Mouse (Mus musculus) ES-CJ7 (cell line): Measurements from ENCODE around the gene Srrm4.
A peak's percentile ranks its signal among the peaks of the same experiment; 100 is the strongest.

Source experiments
- DNase-seq: peaks from one replicate; pipeline ENCODE4 v3.0.0; 2011; ENCODE audit warnings: low read depth, low spot score

Srrm4 gene

DNA sequence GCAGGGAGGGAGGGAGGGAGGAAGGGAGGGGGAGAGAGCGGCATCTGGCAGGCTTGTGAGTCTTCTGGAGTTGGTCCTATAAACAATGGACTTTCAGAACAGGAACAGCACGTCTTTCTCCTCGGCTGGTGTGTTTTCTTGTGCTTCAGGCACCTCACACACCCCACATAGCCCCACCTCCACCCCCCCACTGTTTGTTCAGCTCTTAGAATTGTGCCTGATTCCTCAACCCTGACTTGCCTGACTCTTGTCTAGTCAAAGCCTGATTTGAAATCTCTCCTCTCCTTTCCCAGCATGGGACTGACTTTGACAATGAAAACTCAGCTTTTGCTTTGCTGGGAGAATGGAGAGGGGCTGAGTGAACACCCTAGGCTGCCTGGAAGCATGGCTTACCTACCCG, 184.3 kb downstream of the Srrm4 start:
- DNase-seq, result peak; percentile 52

DNA sequence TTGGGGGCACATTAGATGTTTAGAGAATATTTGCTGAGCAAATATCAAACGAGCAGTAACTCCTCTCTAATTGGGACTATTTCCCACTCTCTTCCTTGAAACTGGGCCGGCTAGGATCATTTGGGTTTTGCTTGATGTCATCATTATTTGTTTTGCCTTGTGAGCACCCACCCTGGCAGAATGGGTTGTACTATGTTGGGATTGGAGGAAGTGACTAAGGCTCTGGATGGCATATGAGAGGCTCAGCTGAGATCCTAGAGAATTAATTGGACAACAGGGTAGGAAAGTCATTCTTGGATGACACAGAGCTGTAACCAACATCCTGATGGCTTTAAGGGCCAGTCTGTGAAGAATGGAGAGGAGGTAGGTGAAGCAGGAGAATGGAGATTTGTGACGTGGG, 185.1 kb downstream of the Srrm4 start:
- no peak for DNase-seq

DNA sequence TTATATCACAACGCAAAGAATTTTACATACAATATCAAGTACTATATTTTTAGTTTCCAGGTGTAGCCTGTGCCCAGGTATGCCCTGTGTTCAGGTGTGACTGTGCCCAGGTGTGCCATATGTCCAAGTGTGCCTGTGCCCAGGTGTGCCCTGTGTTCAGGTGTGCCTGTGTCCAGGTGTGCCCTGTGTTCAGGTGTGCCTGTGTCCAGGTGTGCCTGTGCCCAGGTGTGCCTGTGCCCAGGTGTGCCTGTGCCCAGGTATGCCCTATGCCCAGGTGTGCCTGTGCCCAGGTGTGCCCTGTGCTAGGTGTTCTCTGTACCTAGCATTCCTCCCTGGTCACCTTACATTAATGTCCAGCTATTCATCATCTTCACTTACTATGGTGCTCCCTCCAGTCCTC, 185.7 kb downstream of the Srrm4 start:
- DNase-seq, result no peak

DNA sequence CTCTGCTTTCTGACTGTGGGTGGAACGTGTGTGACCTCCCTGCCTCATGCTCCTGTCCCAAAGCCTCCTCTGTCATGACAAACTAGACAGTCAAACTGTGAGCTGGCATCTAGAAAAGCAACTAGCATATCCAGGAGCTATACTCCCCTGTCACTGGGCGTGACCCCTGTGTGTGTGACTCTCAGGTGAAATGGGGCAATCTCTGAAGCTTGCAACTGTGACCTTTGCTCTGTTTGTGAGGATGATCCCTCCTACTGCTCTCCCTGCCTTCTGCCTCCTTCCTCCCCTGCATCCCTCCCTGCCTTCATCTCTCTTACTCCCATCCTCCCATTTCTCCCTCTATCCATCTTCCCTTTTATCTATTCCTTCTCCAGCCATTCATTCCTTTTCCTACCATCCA, 187.6 kb downstream of the Srrm4 start:
- no peak for DNase-seq

DNA sequence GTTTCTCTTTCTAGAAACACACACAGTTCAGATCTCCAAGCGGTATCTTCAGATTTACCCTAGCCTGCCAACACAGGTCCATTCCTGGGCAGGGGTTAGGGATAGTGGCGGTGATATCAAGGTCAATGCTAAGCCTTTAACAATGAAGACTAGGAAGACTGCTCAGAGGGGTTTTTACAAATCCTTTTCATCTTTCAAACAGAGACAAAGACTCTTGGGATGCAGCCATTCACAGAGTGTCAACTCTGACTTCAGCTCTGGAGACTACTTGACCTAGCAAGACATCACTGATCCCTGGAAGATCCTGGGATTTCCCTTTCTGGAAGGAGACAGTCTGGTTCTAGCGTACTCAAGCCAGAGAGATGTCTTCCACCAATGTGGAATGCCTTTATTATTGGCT, 190.8 kb downstream of the Srrm4 start:
- DNase-seq, result peak; percentile 57

DNA sequence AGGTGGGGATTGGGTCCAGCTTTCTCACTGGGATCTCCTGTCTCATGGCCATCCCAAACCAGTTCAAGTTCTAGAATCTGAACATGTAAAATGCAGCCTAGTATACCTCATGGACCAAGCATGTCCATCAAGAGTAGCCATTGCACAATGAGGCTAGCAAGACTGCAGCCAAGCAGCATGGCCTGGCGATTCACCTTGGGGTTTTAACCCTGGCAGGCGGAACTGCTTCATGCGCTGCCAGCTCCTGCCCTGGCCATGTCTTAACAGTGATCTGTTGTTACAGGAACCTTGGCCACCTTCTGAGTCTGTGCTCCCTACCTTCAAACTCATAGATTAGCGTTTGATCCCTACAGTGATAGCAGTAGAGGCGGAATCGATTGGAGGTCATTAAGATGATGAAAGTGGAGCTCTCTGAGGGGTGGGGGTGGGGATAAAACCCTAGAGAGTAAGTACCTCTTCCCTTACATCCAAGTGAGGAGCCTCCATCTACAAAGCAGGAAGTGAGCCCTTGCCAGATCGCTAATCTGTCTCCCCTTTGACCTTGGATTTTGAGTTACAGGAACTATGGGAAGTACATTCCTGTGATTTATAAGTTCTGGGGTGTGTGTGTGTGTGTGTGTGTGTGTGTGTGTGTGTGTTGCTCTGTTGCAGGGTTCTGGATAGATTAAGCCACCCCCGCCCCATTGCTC, 191.4 kb downstream of the Srrm4 start:
- DNase-seq, result peak; percentile 65

DNA sequence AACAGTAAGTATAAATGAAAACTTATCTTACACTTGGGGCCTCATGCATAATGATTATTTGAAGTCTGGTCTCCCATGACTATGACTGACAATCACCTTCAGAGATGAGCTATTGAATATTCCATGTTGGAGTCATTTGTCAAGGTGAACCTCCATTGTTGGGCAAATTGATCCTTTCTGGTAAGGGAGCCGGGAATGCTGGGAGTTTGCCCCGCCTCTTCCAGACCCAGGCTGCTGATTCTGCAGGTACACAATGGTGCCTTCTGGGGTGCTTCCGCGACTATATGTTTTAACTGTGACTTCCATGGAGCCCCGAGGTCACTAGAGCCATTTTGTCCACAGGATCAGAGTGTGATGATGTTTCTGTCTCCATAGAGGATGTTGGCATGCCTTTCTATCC, 195.5 kb downstream of the Srrm4 start:
- peak; percentile 42 for DNase-seq

DNA sequence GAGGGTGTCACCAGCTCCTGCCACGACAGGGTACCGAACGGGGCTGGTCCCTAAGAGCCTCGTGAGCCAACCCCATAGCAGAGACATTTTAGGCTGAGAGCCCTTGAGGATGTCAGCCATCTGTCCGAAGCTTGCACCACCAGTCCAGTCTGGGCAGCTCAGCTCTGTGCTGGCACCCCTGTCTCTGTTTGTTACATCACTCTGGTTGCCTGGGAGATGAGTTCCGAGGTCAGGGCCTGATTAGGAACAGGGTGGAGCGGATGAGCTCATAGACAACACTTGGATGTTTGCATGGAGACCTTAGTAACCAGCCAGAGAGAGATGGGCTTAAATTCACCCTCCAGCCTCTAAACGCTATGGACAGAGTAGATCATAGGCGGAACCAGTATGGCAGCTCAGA, 199.0 kb downstream of the Srrm4 start:
- no peak for DNase-seq

DNA sequence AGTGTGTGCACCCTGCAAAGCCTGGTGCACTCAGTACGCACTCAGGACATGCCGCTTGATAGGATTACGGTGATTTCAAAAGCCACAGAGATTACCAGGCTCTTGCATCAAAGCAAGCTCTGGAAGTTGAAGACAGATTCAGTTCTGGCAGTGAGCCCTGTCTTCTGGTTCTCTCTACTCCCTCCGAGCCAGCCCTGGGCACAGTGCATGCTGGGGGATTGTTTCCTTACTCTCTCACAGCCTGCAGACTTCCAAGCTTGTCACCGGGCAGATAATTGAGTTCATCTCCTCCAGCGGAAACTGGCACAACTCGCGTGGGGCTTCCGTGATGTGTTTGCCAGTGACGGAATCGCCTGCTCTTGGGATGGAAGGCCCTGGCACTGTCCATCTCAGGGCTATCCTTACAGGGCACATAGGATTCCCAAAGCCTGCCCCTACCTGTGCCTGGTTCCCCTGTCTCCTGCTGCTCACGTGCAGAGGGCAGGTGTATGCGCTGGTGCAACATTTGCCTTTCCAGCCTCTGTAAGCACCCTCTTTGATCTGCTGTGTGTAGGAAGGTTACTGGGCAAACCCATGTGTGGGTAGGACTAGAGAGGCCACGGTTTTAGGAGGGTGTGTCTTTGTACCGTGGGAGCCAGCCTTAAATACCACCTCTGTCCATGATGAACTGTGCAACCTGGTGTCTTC, 201.6 kb downstream of the Srrm4 start:
- DNase-seq, result no peak

DNA sequence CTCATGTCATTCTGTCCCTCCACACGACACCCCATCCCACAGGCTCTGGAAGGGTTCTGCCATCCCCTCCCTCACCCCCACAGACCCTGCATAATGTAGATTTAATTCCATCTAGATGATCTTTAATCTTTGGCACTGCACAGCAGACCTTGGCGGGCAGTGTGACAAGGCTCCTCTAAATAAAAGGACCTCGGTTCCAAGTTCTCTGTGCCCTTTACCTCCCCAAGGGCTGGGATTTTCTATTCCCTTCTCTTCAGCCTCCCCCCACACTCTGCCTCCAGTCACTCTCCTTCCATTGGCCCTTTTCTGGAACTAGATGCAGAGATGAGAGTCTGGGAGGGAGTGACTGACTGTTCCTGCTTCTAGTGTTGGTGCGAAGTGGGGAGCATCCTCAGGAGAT, 202.3 kb downstream of the Srrm4 start:
- DNase-seq, result no peak
